Mouse (Mus musculus): ENCODE data around the gene Lipm. TPM values are rescaled to one million over a fixed set of nuclear protein-coding genes. Genes with fewer than 3 reads are reported as not detected.
A peak's percentile ranks its signal among the peaks of the same experiment; 100 is the strongest.

The Lipm gene
- polyA plus RNA-seq, 1 experiment from 2014 or later = 4.5 TPM

DNA sequence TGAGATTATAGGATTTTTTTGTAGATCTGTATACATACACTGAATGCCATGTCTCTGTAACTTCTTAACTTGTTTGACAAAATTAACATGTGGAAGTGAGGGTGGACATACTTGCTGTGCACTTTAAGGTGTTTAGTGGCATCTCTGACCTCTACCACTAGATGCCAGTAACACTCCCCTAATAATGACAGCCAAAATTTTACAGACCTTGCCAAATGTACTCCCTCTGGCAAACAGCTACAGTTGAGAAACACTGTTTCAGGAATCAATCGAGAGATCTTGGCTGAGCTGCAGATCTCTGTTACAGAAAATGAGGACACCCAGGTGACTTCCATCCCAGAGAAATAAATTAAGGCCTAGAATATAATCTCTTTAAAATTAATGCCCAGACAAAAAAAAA, 4.5 kb upstream of the Lipm start:
- Histone ChIP-seq H3K4me1 (ENCODE audit: control insufficient read depth, insufficient read depth, low read length) (no peaks in the 10 kb centered on the region), H3K27me3 (replicated peaks; ENCODE audit: control insufficient read depth, insufficient read depth, low read length) (no peaks in the 10 kb centered on the region), H3K36me3 (ENCODE audit: control insufficient read depth, insufficient read depth, low read length) (no peaks in the 10 kb centered on the region), H3K9me3 (ENCODE audit: control insufficient read depth, low read length) (no peaks in the 10 kb centered on the region), H3K27ac (replicated peaks; ENCODE audit: low read depth, low read length) (no peak overlapping the region), H3K4me3 (ENCODE audit: low read depth, low read length) (no peak overlapping the region), H3K4me2 (ENCODE audit: low read depth, low read length) (no peak overlapping the region), H3K9ac (ENCODE audit: low read depth, low read length) (no peak overlapping the region)
- no peak for DNase-seq (ENCODE audit: low spot score)
- 51% methylated on average over 1 of the region's 1 CpGs for WGBS
- no peak for ATAC-seq (ENCODE audit: low read depth)

DNA sequence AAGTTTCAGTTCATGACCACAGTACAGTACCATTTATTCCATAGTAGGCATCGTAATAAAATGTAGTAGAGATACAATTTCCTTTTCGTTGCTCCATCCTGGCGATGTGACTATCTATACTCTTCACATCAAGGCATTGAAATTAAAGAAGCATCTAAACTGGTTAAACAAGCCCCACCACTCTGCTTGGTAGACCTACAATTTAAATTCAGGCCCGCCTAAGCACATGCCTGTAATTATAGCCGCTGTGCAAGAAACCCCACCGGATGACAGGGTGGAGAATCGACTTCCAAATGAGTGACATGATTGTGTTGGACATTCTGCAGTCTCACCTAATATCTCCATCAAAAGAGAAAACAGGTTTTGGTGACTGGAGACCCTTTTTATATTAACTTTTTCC, 1.2 kb downstream of the Lipm start:
- H3K4me1 ChIP-seq (ENCODE audit: control insufficient read depth, insufficient read depth, low read length) = no peaks in the 10 kb centered on the region
- 73% methylated on average over 7 of the region's 7 CpGs for WGBS
- H3K4me2 ChIP-seq (ENCODE audit: low read depth, low read length) = no peak overlapping the region
- no peak overlapping the region for H3K27ac ChIP-seq (replicated peaks; ENCODE audit: low read depth, low read length)
- no peaks in the 10 kb centered on the region for H3K9me3 ChIP-seq (ENCODE audit: control insufficient read depth, low read length)
- peak; percentile 81 for DNase-seq (ENCODE audit: low spot score)
- no peak overlapping the region for H3K9ac ChIP-seq (ENCODE audit: low read depth, low read length)
- H3K27me3 ChIP-seq (replicated peaks; ENCODE audit: control insufficient read depth, insufficient read depth, low read length) = no peaks in the 10 kb centered on the region
- ATAC-seq (ENCODE audit: low read depth) = peak; percentile 68; the same call in 1 of the 2 replicates
- H3K36me3 ChIP-seq (ENCODE audit: control insufficient read depth, insufficient read depth, low read length) = no peaks in the 10 kb centered on the region
- H3K4me3 ChIP-seq (ENCODE audit: low read depth, low read length) = no peak overlapping the region

DNA sequence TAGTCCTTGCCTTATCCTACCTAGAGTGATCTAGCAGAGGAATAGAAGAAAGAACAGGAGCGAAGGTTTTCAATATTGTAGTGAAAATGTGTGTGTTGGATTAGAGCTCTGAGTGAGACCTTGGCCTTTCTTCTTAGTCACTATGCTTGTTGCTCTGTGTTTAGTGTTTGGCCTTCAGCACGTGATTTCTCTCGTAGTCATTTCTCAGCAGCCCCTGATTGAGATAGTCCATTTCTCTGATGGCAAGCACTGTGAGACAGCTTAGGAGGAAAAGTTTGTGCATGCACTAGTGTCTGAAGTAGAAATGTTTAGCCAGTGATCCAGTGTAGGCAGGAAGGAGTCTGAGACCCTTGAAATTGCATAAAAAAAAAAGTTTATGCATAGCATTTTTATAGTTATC, 4.1 kb downstream of the Lipm start:
- Histone ChIP-seq H3K4me3 (ENCODE audit: low read depth, low read length) (no peak overlapping the region), H3K9me3 (ENCODE audit: control insufficient read depth, low read length) (no peaks in the 10 kb centered on the region), H3K9ac (ENCODE audit: low read depth, low read length) (no peak overlapping the region), H3K4me2 (ENCODE audit: low read depth, low read length) (no peak overlapping the region), H3K36me3 (ENCODE audit: control insufficient read depth, insufficient read depth, low read length) (no peaks in the 10 kb centered on the region), H3K4me1 (ENCODE audit: control insufficient read depth, insufficient read depth, low read length) (no peaks in the 10 kb centered on the region), H3K27me3 (replicated peaks; ENCODE audit: control insufficient read depth, insufficient read depth, low read length) (no peaks in the 10 kb centered on the region), H3K27ac (replicated peaks; ENCODE audit: low read depth, low read length) (no peak overlapping the region)
- ATAC-seq (ENCODE audit: low read depth) (no peak), DNase-seq (ENCODE audit: low spot score) (no peak)
- whole genome bisulfite sequencing = 84% methylated on average over 3 of the region's 3 CpGs

DNA sequence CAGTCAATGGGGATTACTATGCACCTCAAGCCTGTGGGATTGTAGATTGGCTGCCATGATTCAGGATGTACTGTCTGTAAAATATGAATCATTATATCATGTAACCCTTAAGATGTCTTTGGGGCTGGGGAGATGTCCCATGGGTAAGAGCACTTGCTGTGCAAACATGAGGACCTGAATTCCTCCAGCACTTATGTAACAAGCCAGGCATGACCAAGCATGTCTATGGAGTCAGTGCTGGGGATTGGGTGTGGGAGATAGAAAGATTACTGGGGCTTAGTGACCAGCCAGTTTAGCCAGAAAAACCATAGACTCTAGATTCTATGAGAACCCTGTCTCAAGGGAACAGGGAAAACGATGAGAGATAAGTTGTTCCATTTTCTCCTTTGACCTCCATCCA, 18.4 kb downstream of the Lipm start:
- H3K9ac ChIP-seq (ENCODE audit: low read depth, low read length) = no peak overlapping the region
- ATAC-seq (ENCODE audit: low read depth) (no peak), DNase-seq (ENCODE audit: low spot score) (peak; percentile 34)
- no peak overlapping the region for H3K27ac ChIP-seq (replicated peaks; ENCODE audit: low read depth, low read length)
- 0 out of 2 replicates have a peak, but pooled peaks cover 4% of the 10 kb centered on the region for H3K4me1 ChIP-seq (ENCODE audit: control insufficient read depth, insufficient read depth, low read length)
- H3K4me2 ChIP-seq (ENCODE audit: low read depth, low read length) = no peak overlapping the region
- H3K36me3 ChIP-seq (ENCODE audit: control insufficient read depth, insufficient read depth, low read length) = no peaks in the 10 kb centered on the region
- 65% methylated on average over 1 of the region's 1 CpGs for WGBS
- H3K4me3 ChIP-seq (ENCODE audit: low read depth, low read length) = no peak overlapping the region
- no peaks in the 10 kb centered on the region for H3K27me3 ChIP-seq (replicated peaks; ENCODE audit: control insufficient read depth, insufficient read depth, low read length)
- H3K9me3 ChIP-seq (ENCODE audit: control insufficient read depth, low read length) = no peaks in the 10 kb centered on the region

DNA sequence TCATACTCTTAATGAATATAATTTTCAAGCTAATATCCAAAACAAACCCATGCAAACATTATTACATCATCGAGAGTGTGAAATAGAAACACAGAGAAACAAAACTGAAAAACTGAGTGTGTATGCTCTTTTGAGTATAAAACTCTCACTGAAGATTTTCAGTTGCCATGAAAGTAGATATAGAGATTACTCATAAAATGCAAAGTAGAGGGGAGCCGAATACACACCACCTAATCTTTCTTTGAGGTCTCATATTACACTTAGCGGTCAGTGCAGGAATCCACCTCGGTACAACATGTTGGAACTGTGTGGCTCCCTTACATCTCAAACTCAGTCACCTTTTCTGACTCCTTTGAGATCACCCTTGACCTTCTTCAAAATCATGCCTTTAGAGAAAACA, 18.9 kb downstream of the Lipm start:
- Histone ChIP-seq H3K9me3 (ENCODE audit: control insufficient read depth, low read length) (no peaks in the 10 kb centered on the region), H3K27me3 (replicated peaks; ENCODE audit: control insufficient read depth, insufficient read depth, low read length) (no peaks in the 10 kb centered on the region), H3K4me1 (ENCODE audit: control insufficient read depth, insufficient read depth, low read length) (0 out of 2 replicates have a peak, but pooled peaks cover 4% of the 10 kb centered on the region), H3K27ac (replicated peaks; ENCODE audit: low read depth, low read length) (no peak overlapping the region), H3K36me3 (ENCODE audit: control insufficient read depth, insufficient read depth, low read length) (no peaks in the 10 kb centered on the region), H3K4me2 (ENCODE audit: low read depth, low read length) (no peak overlapping the region), H3K4me3 (ENCODE audit: low read depth, low read length) (no peak overlapping the region), H3K9ac (ENCODE audit: low read depth, low read length) (no peak overlapping the region)
- no peak for ATAC-seq (ENCODE audit: low read depth)
- DNase-seq (ENCODE audit: low spot score) = no peak
- 67% methylated on average over 4 of the region's 4 CpGs for WGBS

DNA sequence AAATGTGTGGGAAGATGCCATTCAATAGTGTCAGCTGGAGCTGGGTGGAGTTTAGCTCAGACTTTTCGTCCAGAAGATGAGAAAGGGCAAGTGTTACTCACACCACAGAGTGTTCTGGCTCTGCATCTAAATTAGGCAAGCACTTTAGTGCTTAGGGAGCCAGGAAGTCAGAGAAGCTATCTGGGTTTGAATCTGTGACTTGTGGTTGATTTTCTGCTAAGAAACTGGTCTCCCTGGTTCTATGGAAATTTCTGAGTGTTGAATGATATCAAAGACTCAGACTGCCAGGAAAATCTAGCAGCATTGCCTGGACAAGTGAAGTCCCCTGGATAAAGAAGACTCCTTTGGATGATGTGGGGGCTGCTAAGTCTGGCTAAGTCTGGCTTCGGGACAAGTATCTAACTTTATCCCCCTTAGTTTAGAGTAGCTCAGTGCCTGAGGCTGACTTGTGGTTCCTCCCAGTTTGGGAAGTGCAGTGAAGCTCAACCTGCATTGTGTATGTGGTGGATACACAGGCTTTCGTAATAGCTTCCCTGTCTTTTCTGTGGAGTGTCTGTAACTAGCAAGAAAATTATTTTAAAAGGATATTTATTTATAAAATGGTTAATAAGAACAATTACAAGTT, 19.5 kb downstream of the Lipm start:
- ATAC-seq (ENCODE audit: low read depth) (0 out of 2 replicates have a peak, but pooled peaks have one; percentile 55), DNase-seq (ENCODE audit: low spot score) (peak; percentile 49)
- Histone ChIP-seq H3K9me3 (ENCODE audit: control insufficient read depth, low read length) (no peaks in the 10 kb centered on the region), H3K27me3 (replicated peaks; ENCODE audit: control insufficient read depth, insufficient read depth, low read length) (no peaks in the 10 kb centered on the region), H3K9ac (ENCODE audit: low read depth, low read length) (no peak overlapping the region), H3K4me3 (ENCODE audit: low read depth, low read length) (no peak overlapping the region), H3K4me2 (ENCODE audit: low read depth, low read length) (no peak overlapping the region), H3K27ac (replicated peaks; ENCODE audit: low read depth, low read length) (no peak overlapping the region), H3K4me1 (ENCODE audit: control insufficient read depth, insufficient read depth, low read length) (0 out of 2 replicates have a peak, but pooled peaks cover 4% of the 10 kb centered on the region), H3K36me3 (ENCODE audit: control insufficient read depth, insufficient read depth, low read length) (no peaks in the 10 kb centered on the region)
- 64% methylated on average over 3 of the region's 3 CpGs for WGBS

DNA sequence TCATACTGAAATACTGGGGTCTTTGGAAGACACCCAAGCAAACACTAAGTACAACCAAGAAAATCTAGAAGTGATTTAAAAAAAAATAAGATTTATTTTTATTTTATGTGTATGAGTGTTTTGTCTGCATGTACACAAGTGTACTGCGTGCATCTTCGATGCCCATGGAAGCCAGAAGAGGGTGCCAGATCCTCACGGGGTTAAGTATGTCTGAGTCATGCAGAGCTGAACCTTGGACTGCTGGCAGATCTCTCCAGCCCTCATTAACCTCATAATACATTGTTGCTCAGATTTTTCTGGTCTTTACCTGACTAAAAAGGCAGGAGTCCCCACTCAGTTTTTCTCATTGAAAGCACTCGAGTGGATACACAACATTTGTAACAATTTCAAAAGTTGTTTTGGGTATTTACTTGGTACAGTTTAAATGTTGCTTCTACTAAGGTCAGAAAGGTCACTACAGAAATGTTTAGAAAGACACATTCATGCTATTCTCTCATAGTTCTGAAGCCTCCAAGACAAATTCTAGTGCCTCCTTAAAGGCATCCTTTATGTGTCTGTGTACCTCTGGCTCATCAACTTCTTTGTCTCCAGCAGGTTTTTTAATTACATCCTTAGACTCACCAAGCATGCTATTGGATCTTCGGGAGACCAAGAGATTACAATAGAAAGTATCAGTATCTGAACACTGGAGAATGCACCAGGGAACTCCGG, 38.1 kb downstream of the Lipm start:
- 90% methylated on average over 6 of the region's 6 CpGs for WGBS
- no peak for ATAC-seq (ENCODE audit: low read depth)

DNA sequence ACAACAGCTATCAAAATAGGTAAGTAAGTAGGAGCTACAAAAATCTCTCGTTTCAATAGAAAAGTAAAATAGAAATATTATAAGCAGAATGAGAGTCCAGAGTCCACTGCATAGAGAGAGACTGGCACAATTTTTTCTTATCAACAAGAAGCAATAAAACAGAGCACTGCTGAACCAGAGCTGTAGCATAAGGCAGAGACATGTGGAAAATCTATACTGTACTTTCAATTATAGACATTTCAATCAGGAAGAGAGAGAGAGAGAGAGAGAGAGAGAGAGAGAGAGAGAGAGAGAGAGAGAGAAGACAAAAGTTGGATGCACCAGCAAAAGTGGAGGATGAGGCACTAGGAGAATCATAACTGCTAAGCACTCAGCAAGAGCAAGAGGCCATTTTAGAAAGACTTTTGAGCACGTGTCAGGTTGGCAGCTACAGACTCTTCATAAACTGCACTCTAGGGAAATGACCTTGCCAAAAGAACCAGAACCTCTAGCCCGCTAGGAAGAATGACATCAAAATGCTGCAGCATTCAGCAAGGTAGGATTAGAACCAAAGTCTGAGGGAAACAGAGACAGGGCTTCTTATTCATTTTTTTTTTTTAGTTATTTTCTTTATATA, 38.8 kb downstream of the Lipm start:
- Histone ChIP-seq H3K4me2 (ENCODE audit: low read depth, low read length) (no peak overlapping the region), H3K9me3 (ENCODE audit: control insufficient read depth, low read length) (no peaks in the 10 kb centered on the region), H3K36me3 (ENCODE audit: control insufficient read depth, insufficient read depth, low read length) (no peaks in the 10 kb centered on the region), H3K9ac (ENCODE audit: low read depth, low read length) (no peak overlapping the region), H3K4me1 (ENCODE audit: control insufficient read depth, insufficient read depth, low read length) (no peaks in the 10 kb centered on the region), H3K27ac (replicated peaks; ENCODE audit: low read depth, low read length) (no peak overlapping the region), H3K4me3 (ENCODE audit: low read depth, low read length) (no peak overlapping the region), H3K27me3 (replicated peaks; ENCODE audit: control insufficient read depth, insufficient read depth, low read length) (no peaks in the 10 kb centered on the region)
- DNase-seq (ENCODE audit: low spot score) (no peak), ATAC-seq (ENCODE audit: low read depth) (no peak)
- WGBS = 70% methylated on average over 3 of the region's 3 CpGs

More for the DNA sequence above, 38.1 kb downstream of the Lipm start:
- no peak overlapping the region for H3K4me2 ChIP-seq (ENCODE audit: low read depth, low read length)
- no peak overlapping the region for H3K9ac ChIP-seq (ENCODE audit: low read depth, low read length)
- H3K9me3 ChIP-seq (ENCODE audit: control insufficient read depth, low read length) = no peaks in the 10 kb centered on the region
- no peak overlapping the region for H3K27ac ChIP-seq (replicated peaks; ENCODE audit: low read depth, low read length)
- no peaks in the 10 kb centered on the region for H3K27me3 ChIP-seq (replicated peaks; ENCODE audit: control insufficient read depth, insufficient read depth, low read length)
- H3K4me3 ChIP-seq (ENCODE audit: low read depth, low read length) = no peak overlapping the region
- no peaks in the 10 kb centered on the region for H3K4me1 ChIP-seq (ENCODE audit: control insufficient read depth, insufficient read depth, low read length)
- DNase-seq (ENCODE audit: low spot score) = no peak
- H3K36me3 ChIP-seq (ENCODE audit: control insufficient read depth, insufficient read depth, low read length) = no peaks in the 10 kb centered on the region
